Mouse (Mus musculus) lung, postnatal 14 days (tissue): ENCODE data around the gene Mrpl10.

Experiments used
- DNase-seq: peaks from one replicate; pipeline ENCODE4 v3.0.0; 2021

Mrpl10 gene

GRCm38 (mm10) chr11:97069770-97070169 is 28.4 kb downstream of the Mrpl10 start:
- DNase-seq: no peak

- DNase-seq: no peak
These were observed 29.8 kb downstream of the Mrpl10 start for GRCm38 (mm10) chr11:97071129-97071528.

GRCm38 (mm10) chr11:97072533-97072932 is 31.2 kb downstream of the Mrpl10 start:
- peak; percentile 44 for DNase-seq

GRCm38 (mm10) chr11:97074235-97074634 is 32.9 kb downstream of the Mrpl10 start:
- DNase-seq: peak; percentile 35

GRCm38 (mm10) chr11:97078751-97079150 is 37.4 kb downstream of the Mrpl10 start:
- DNase-seq: peak; percentile 23

GRCm38 (mm10) chr11:97080291-97080690 is 38.9 kb downstream of the Mrpl10 start:
- DNase-seq: no peak

GRCm38 (mm10) chr11:97082977-97083376 is 41.6 kb downstream of the Mrpl10 start:
- peak; percentile 75 for DNase-seq

- no peak for DNase-seq
These were observed 42.2 kb downstream of the Mrpl10 start for GRCm38 (mm10) chr11:97083401-97084140.

- DNase-seq: no peak
These were observed 43.6 kb downstream of the Mrpl10 start for GRCm38 (mm10) chr11:97084821-97085505.

GRCm38 (mm10) chr11:97086365-97086764 is 45.0 kb downstream of the Mrpl10 start:
- DNase-seq: no peak

GRCm38 (mm10) chr11:97094600-97094999 is 53.2 kb downstream of the Mrpl10 start:
- no peak for DNase-seq

- DNase-seq: peak; percentile 24
These were observed 57.4 kb downstream of the Mrpl10 start for GRCm38 (mm10) chr11:97098791-97099190.
